Mouse (Mus musculus): ENCODE data around the gene Igf1. TPM values are rescaled to one million over a fixed set of nuclear protein-coding genes. Genes with fewer than 3 reads are reported as not detected.

Igf1 gene
- total RNA-seq, 2 experiments from 2014 or later, result 18.5 to 19.9 TPM

DNA sequence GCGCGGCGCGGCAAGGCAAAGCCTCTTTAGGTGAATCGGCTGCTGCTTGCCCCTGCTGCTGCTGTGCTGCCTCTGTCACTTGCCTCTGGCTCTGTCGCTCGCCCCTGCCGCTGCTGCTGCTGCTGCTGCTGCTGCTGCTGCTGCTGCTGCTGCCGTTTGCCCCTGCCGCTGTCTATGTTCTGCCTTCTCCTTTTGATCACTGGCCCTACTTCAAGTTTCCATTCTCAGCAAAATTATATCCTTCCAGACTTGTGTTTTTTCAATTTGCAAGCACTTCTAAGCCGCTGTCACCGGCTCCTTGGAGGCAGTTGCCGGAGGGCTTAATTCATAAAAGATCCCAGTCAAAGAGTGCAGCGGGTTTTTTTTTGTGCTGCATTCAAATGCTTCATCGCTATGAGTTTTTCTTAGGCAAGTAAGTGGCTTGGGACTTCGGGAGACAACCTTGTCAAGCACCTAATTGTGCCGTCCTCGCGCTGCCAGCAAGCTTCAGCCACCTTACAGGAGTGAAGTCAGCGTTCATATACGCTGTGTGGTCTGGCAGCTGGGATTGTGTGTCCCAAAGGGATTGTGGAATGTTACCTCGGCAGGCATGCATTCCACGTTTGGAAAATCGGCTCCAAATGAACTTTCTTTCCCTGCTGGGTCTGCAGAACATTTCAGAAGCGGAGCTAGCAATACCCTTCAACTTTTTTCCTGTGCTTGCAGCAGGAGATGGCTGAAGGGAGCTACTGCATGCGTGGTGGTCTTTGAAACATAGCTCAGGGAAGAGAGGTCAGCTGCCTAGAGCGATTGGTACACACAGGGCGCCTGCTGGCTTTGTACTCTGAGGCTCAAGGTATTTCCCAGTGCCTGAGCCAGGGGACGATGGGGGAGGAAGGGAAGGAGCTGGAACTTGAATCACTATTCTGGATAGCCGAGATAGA, 2.4 kb downstream of the Igf1 start:
- DNase-seq (ENCODE audit: low spot score in 2 of 2), result no peak

DNA sequence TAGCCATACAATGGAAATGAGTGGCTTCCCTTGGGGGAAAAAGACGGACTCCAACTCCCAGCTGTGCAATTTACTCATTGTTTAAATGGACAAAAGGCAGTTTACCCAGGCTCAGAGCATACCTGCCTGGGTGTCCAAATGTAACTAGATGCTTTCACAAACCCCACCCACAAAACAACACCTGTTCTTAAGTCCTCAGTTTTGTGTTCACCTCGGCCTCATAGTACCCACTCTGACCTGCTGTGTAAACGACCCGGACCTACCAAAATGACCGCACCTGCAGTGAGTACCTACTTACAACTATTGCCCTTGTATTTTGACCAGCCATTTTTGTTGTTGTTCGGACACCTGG, 3.0 kb downstream of the Igf1 start:
- DNase-seq (ENCODE audit: low spot score in 2 of 2), result no peak

DNA sequence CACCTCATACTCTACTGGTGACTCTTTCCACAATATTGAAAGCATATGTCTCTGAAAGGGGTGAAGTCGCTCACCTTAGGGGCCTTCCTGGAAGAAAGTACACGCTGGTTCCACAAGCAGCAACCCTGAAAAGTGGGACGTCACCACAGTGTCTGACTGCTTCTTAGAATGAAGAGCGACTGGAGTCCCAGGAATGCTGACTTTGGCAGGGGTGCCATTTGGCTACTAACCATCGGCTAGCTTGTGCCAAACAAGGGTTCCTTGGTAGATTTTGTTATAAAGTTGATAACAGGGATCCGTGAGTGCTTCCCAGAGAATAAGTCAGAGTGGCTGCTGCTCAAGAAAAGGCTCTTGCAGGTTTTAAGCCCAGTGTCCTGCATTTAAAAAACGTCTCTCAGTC, 4.8 kb downstream of the Igf1 start:
- no peak for DNase-seq (ENCODE audit: low spot score in 2 of 2)

DNA sequence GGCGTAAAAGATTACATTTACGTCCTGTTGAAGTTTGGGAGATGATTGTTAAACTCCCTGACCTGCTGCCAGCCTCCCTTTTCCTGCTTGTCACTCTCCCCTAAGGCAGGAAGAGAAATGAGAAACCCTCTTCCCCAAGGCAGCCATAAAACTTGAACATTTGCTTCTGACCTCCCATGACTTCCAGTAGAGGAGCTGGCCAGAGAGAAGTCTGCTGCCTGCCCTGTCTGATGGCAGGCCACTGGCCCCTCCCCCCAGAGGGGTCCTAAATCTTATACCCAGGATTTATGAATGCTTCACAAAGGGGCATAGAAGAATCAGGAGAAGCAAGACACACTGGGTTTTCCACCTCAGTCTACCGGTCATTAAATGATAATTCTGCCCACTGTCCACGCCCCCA, 5.3 kb downstream of the Igf1 start:
- no peak for DNase-seq (ENCODE audit: low spot score in 2 of 2)

DNA sequence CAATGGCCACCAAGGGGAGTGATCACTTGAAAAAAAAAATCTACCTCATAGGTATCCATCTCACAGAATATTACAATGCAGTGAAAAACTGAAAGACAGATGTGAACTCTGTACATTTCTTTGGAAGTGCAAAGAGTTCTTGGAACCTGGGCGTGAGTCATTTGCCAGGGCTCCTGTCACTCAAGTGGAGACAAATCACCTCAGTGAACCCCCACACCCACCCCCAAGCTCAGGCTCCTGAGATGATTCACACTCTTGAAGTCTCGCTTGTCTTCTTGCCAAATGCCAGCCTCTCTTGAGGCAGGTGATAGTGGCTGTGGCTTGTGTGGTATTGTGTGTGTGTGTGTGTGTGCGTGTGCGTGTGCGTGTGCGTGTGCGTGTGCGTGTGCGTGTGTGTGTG, 7.6 kb downstream of the Igf1 start:
- DNase-seq (ENCODE audit: low spot score in 2 of 2), result no peak

DNA sequence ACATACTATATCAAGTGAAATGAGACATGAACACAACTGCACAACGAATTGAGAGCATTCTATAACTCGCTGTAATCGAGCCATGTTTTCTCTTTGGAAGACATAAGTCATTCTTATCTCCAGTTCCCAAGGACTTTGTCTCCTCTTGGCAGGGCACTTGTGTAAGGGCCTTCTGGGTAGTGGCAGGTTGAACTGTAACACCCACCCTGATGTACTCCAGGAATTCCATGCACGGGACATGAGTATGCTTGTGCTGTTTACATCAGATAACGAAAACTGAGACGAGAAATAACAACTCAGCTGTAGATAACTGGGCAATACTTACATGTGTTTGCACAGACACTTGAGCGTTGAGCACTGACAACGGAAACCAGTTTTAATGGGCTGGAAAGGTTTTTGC, 8.4 kb downstream of the Igf1 start:
- no peak for DNase-seq (ENCODE audit: low spot score in 2 of 2)

DNA sequence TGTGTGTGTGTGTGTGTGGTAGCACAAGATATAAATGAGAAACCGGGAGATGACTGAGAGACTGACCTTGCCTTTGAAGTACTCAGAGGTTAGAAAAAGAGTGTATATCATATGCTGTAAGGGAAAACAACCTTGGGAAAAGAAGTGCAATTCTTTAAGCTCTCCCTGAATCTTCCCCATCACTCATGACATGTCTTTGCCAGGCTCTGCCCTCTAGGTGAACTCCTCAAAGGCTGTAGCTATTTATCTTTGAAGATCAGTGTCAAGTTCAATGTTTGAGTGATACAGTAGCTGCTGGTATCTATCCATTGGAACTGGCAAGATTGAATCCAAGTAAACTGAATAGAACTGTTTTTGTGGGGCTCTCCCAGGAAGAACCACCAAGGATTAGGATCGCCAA, 9.2 kb downstream of the Igf1 start:
- DNase-seq (ENCODE audit: low spot score in 2 of 2), result no peak

DNA sequence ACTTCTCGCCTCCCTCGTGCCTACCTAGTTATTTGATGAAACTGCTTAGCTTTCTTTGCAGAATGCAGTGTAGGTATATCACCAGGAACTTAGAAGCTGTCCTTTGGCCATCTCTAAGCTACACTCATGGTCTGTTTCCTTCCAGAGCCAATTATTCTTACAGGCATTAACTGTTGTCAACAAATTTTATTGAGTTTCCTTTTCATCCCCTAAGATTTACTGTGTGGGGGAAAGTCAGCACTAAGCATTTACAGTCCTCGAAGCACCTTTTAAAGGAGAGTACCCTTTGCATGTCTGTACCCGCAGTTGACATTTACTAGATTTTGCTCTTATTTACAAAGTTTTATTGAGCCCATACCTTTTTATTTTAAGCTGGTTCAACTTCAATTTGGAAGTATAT, 9.6 kb downstream of the Igf1 start:
- no peak for DNase-seq (ENCODE audit: low spot score in 2 of 2)

DNA sequence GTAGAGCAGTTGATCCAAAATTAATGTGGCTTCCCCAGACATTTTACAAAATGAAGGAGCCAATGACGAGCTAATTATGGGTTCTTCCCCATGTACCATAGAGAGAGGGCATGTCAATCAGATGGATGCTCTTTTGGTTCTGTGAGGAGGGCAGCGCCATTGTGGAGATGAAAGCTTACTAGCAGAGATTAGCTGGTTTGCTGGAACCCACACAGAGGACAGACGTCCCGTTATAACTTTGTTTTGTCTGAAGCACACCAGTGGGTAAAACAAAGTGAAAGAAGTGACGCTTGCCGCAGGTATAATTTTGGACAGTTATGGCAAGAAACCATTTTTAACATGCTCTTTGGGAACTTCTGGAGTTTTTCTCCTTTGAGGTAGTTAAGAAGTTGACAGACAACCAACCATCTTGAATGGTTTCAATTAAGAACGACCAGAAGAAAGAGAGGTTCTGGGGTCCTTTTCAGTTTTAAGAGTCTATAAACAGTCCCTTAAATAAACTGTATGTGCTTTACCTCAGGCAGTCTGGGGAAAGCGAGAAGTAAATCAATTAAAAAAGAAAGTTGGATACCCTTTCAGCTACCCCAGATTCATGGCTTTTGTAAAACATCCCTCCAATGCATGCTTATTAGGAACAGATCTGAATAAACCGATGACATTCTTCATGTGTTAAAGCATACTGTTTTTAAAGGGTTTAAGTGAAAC, 10.4 kb downstream of the Igf1 start:
- no peak for DNase-seq (ENCODE audit: low spot score in 2 of 2)

DNA sequence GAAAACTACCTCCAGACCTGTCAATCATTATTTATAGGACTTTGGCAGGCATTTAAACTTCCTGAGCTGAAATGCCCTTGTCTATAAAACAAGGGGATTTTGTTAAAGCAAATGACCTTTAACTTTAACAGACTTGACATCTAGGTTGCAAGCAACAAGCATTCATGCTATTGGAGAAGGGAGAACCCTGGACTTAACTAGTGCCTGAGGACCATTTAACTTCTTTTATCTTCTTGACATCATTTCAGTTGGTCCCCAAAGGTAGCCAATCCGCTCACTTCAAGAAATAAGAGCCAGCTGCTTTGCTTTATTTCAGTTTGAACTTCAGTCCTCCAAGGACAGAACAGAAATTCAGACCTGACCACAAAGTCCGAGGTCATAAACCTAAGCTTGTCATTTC, 11.1 kb downstream of the Igf1 start:
- no peak for DNase-seq (ENCODE audit: low spot score in 2 of 2)

DNA sequence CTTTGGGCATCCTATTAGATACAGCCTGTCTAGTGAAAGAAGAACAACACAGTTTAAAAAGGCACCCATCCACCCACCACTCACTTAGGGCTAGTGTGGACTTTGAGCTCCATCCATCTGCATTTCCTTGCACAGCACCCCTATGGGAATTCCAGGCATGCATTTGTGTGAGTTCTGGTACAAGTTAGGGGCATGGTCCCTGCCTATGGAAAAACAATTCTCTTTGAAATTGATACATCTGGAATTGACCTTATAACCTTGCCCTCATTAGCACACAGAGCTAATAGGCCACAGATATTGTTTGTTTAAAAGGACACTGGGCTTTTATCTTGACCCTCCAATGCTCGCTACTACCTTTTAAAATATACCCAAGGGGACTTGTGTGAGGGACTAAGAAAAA, 11.6 kb downstream of the Igf1 start:
- no peak for DNase-seq (ENCODE audit: low spot score in 2 of 2)

DNA sequence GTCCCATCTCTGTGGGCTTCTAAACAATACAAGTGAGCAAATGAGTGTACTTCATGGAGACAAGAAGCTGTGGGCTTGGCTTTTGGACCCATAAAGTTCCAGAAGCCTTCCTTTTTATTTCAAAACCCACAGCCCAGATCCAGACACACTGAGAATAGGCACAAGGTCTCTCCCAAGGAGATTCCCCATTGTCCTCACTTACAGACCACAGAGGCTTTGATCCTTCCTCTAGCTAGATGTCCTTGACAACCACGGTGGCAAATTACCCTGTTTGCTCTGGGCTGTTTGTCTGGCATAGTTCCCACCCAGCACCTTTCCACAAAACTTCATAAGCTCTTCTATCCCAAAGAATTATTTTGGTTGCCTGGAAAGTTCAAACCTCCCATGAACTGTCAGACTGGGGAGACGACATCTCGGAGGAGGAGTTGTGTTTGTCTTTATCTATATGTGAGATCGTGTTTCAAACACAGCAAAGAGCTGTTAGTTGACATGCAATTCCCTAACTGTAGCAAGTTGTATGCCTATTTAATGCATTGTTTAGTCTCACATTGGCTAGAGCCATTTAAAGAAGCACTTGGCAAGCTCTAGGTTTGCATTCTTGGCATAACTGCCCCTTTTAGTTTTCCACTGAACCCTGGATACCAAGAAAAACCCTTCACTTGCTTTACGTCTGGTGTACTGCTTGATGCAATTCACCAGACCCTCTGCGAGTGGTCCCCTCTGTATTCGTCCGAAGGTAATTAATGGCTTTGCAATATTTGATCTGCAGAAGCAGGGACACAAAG, 14.0 kb downstream of the Igf1 start:
- no peak for DNase-seq (ENCODE audit: low spot score in 2 of 2)

DNA sequence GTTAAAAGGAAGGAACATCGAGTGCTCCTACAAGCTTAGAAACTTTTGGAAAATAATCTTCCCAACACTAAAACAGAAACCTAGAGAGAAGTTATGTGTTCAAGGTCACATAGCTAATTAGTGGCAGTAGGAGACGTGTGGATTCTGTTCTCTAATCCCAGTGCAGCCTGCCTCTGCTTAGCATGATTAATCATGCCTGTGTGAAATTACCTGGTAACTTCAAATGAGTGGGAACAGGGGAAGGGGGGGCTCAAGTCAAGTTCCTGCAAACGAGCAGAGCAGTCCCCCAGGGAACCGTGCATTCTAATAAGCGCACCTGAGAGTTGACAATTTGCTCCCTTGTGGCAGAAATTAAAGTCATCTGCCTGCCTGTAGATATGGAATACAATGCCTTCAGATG, 14.8 kb downstream of the Igf1 start:
- no peak for DNase-seq (ENCODE audit: low spot score in 2 of 2)

DNA sequence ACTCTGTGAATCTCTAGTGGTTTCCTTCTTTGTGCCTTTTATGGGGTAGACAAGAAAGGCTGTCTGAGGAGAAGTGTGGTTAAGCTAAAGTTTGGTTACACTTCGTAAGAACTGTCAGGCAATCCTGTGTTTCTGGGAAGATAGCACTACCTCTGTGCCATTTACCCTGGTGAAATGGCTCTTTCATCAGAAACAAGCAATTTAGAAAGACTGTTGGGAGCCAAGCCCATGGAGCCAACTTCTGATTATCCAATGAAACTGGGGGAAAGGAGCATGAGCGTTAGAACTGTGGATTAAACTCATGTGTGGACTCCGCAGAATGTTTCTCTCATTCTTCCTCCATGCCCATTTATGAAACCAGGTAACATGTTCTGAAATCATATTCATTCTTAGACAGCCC, 15.5 kb downstream of the Igf1 start:
- DNase-seq (ENCODE audit: low spot score in 2 of 2), result no peak

DNA sequence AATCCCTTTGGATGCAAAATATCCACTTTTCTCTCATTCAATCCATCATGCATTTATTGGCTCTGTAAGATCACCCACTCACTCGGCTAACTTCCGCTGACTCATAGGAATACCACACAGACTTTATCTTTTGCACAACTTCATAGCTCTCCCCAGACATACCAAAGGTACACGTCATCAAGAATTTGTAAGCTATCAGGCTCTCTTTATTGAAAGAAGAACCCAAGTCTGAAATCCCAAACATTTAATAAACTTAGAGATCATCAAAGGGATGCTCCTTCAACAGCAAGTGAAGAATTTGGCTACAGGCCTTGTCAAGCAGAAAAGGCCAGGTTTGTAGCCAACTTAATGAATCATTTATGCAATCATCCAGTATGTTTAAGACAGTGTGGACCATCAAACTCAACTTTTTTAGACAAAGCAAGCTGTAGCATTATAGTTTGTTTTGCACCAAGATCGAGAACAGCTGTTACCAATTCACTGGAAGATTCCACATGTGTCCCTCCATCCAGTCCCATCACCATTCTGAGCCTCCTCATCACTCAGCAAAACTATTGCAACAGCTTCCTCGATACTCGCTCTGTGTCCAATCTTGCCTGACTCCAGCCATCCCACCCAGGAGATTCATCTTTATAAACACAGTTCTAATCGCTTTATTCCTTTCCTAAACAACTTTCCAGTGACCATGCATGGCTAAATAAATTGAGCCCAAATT, 22.2 kb downstream of the Igf1 start:
- no peak for DNase-seq (ENCODE audit: low spot score in 2 of 2)

DNA sequence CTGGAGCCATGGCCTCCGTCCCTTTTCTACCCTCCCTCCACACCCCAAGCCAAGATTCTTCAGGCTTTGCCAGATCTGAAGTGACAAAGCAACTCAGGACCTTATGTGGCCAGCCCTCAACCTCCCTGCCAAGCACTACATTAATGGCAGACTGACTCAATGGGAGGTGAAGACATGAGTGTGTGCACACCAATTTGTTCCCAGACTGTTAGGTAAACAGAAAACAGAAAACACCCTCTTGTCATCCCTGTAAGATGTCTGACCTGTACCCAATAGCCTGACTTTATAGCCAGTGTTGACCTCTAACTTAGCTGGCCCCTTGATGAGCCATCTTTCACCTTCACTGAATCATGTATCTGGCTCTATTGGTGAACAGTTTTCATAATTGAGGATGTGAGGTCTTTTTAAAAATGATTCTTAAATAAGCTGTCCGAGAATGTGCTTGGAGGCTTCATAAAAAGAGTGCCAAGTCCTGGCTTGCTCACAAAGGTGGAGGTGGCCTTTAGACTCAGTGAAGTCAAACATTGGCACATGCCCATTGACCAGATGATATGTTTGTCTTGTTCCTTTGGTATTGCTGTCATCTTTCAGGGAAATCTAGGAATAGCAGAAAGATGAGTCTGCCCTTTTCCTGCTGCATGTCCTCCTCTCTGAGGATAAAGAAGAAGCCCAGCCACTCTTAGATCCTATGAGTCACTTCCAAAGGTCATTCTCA, 27.4 kb downstream of the Igf1 start:
- DNase-seq (ENCODE audit: low spot score in 2 of 2), result no peak

DNA sequence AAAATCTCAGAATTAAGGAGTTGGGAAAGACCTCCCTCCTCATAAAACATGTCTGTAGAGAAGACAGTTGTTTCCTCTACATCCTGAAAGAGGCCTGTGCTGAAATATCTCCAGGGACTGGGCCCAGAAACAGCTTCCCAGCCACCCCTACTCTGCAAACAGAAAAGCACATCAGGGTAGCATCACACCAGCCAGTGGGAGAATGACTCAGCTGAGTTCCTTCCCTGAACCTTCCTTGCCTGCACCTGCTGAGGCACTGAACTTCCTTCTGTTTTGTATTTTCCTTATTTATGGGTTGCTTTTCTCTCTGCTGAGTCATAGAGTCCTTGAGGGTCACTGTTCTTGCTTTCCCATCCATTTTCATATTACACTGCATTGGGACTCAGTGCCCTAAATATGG, 31.8 kb downstream of the Igf1 start:
- no peak for DNase-seq (ENCODE audit: low spot score in 2 of 2)

DNA sequence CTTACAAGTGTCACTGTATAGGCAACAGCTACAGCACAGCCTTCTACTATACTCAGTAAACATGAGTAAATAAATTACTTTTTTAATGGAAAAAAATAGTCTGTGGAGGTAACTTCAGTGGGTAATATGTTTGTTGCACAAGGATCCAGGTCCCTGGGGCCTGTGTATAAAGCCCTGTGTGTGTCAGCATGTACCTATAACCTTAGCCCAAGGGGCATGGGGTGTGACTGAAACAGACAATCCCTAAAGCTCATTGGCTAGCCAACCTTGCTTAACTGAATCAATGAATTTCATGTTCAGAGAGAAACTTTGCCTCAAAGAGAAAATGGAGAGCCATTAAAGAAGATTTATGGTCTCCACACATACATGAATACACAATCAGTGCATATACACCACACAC, 34.2 kb downstream of the Igf1 start:
- no peak for DNase-seq (ENCODE audit: low spot score in 2 of 2)

DNA sequence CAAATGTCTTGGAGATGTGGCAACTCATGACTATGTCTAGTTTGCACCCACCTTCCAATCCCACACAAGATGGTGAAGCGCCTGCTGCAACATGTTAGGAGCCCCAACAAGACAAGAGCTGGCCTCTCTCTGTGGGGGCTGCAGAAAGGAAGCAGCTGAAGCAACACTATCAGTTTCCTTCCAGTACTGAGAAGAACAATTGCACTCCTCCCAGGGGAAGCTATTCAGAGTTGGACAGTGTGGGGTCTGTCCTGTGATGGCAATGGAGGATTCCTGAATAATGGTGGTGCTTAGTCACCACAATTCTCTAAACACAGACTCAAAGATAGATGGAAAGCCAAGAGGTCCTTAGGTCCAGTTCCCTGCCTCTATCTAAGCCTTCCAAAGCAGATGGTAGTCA, 35.2 kb downstream of the Igf1 start:
- DNase-seq (ENCODE audit: low spot score in 2 of 2), result no peak

DNA sequence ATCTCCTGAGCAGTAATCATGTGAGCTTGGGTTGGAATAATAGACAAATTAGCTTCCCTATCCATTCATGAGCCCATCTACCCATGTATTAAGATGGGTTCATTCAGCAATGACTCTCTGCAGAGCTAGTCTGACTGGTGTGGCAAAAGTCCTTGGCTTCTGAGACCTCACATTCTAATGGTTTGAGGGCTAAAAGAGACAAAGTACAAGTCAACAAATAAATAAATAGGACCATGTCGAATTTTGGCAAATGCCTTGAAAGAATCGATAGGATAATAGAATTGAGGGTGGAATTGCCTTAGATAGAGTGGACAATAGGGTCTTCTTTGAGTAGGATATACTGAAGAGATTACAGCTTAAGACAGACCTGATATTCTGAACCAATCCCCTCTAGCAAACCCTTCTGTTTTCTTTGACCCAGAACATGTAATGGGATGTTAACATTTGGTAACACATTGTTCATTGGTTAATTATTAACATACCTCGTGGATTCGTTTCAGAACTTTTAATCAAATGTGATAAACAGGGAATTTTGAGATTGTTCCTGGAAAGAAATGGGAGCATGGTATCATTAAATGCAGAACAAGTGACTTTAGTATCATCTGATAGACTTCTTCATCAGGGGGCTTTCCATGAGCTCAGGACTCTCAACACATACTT, 36.5 kb downstream of the Igf1 start:
- DNase-seq (ENCODE audit: low spot score in 2 of 2), result no peak
